ENCODE assay signal across 8 mouse cellular contexts in genomic region chr5:114922998-114923473, GRCm38 (mm10). TPM values are rescaled to one million over a fixed set of nuclear protein-coding genes. Genes with fewer than 3 reads are reported as not detected.
DNase-seq lines count a peak whose midpoint lies in the region; ATAC-seq and TF ChIP-seq lines count a peak whose summit lies in the region.

Gene Oasl1, plus strand, starts transcription at chr5:114923240.

- peaks cover 46% of the 10 kb centered on the region for H3K4me1 ChIP-seq in G1E (ENCODE audit: insufficient read depth, low read depth, low read length)
- H3K4me1 ChIP-seq in forebrain, embryonic 12.5 days: peaks cover 12% of the 10 kb centered on the region
- H3K4me1 ChIP-seq in hindbrain, embryonic 14.5 days (replicated peaks; ENCODE audit: control insufficient read depth, insufficient read depth, low read length): 0 out of 2 replicates have a peak, but pooled peaks cover 5% of the 10 kb centered on the region
- H3K4me1 ChIP-seq in liver, adult 2 months (ENCODE audit: control insufficient read depth, insufficient read depth, low read length): peaks cover 16% of the 10 kb centered on the region
- peaks cover 12% of the 10 kb centered on the region; the same call in 1 of the 2 replicates for H3K4me1 ChIP-seq in neural tube, embryonic 13.5 days (replicated peaks)

- 58% methylated on average over 15 of the region's 15 CpGs for WGBS in forebrain, embryonic 12.5 days
- 47% methylated on average over 15 of the region's 15 CpGs for WGBS in hindbrain, embryonic 14.5 days
- WGBS in liver, adult 2 months: under 1% methylated on average over 15 of the region's 15 CpGs
- WGBS in neural tube, embryonic 13.5 days: 43% methylated on average over 15 of the region's 15 CpGs

- H3K4me2 ChIP-seq in forebrain, embryonic 12.5 days: peak within 1 kb of the TSS; percentile 23
- peak within 1 kb of the TSS; percentile 18; the same call in 1 of the 2 replicates for H3K4me2 ChIP-seq in hindbrain, embryonic 14.5 days (replicated peaks)
- peak within 1 kb of the TSS; percentile 41 for H3K4me2 ChIP-seq in neural tube, embryonic 13.5 days

- TF ChIP-seq POLR2A in liver, adult 2 months (IDR thresholded peaks at IDR 0.05; ENCODE audit: extremely low read depth, insufficient read depth, low read length): peak; percentile 44; the same call in 1 of the 2 replicates

- H3K9ac ChIP-seq in forebrain, embryonic 12.5 days: no peak within 1 kb of the TSS
- no peak within 1 kb of the TSS for H3K9ac ChIP-seq in hindbrain, embryonic 14.5 days
- H3K9ac ChIP-seq in liver, adult 2 months (ENCODE audit: low read depth, low read length): peak within 1 kb of the TSS; percentile 67
- H3K9ac ChIP-seq in neural tube, embryonic 13.5 days: no peak within 1 kb of the TSS

- no peak for ATAC-seq in G1E (ENCODE audit: extremely low read depth, insufficient number of reproducible peaks, low FRiP score, poor library complexity, severe bottlenecking)
- no peak for ATAC-seq in forebrain, embryonic 12.5 days (ENCODE audit: low FRiP score)
- no peak for ATAC-seq in hindbrain, embryonic 14.5 days (ENCODE audit: low FRiP score)
- no peak for ATAC-seq in neural tube, embryonic 13.5 days (ENCODE audit: low read depth)

- peaks cover 9% of the 10 kb centered on the region for H3K27me3 ChIP-seq in G1E (ENCODE audit: insufficient read depth, low read length)
- H3K27me3 ChIP-seq in forebrain, embryonic 12.5 days: no peaks in the 10 kb centered on the region
- no peaks in the 10 kb centered on the region for H3K27me3 ChIP-seq in hindbrain, embryonic 14.5 days (ENCODE audit: control insufficient read depth, insufficient read depth, low read length)
- H3K27me3 ChIP-seq in liver, adult 2 months (ENCODE audit: control insufficient read depth, insufficient read depth, low read length): no peaks in the 10 kb centered on the region
- H3K27me3 ChIP-seq in neural tube, embryonic 13.5 days: no peaks in the 10 kb centered on the region

- H3K79me2 ChIP-seq in liver, adult 2 months (ENCODE audit: control insufficient read depth, insufficient read depth, low read length): 0 out of 2 replicates have a peak, but pooled peaks cover 2% of the 10 kb centered on the region

- DNase-seq in 3134 (ENCODE audit: extremely low read depth, insufficient read length, low spot score) (peak; percentile 55), G1E (ENCODE audit: low spot score) (peak; percentile 17)
- peak; percentile 25 for DNase-seq in hindbrain, embryonic 14.5 days (ENCODE audit: low spot score)
- DNase-seq in liver, adult 2 months (ENCODE audit: extremely low read depth, low read depth, low spot score): peak; percentile 75
- DNase-seq in urinary bladder, postnatal 14 days (ENCODE audit: low spot score): peak; percentile 46
- no peak for DNase-seq in layer of hippocampus, adult 8-10 months (ENCODE audit: low spot score in 2 of 2)

- peaks cover 32% of the 10 kb centered on the region for H3K36me3 ChIP-seq in G1E (replicated peaks)
- no peaks in the 10 kb centered on the region for H3K36me3 ChIP-seq in forebrain, embryonic 12.5 days (replicated peaks)
- H3K36me3 ChIP-seq in hindbrain, embryonic 14.5 days (replicated peaks; ENCODE audit: control insufficient read depth, insufficient read depth): no peaks in the 10 kb centered on the region
- H3K36me3 ChIP-seq in liver, adult 2 months (ENCODE audit: control insufficient read depth, insufficient read depth, low read length): no peaks in the 10 kb centered on the region
- no peaks in the 10 kb centered on the region for H3K36me3 ChIP-seq in neural tube, embryonic 13.5 days

- H3K27ac ChIP-seq in forebrain, embryonic 12.5 days: no peak within 1 kb of the TSS
- H3K27ac ChIP-seq in hindbrain, embryonic 14.5 days: no peak within 1 kb of the TSS
- H3K27ac ChIP-seq in liver, adult 2 months (replicated peaks; ENCODE audit: insufficient read depth, low read depth, low read length): peak within 1 kb of the TSS; percentile 76
- no peak within 1 kb of the TSS for H3K27ac ChIP-seq in neural tube, embryonic 13.5 days (replicated peaks)

- H3K9me3 ChIP-seq in G1E (replicated peaks): 0 out of 2 replicates have a peak, but pooled peaks cover 2% of the 10 kb centered on the region
- H3K9me3 ChIP-seq in forebrain, embryonic 12.5 days: no peaks in the 10 kb centered on the region
- H3K9me3 ChIP-seq in hindbrain, embryonic 14.5 days (ENCODE audit: control insufficient read depth, low read length): peaks cover 5% of the 10 kb centered on the region; the same call in 1 of the 2 replicates
- H3K9me3 ChIP-seq in neural tube, embryonic 13.5 days: no peaks in the 10 kb centered on the region

- TF ChIP-seq CTCF in G1E (IDR thresholded peaks at IDR 0.05; ENCODE audit: low read depth, low read length): no peak
- TF ChIP-seq CTCF in liver, adult 2 months (IDR thresholded peaks at IDR 0.05; ENCODE audit: low read depth, low read length): no peak

- peak within 1 kb of the TSS; percentile 53 for H3K4me3 ChIP-seq in G1E (ENCODE audit: low read depth, low read length)
- H3K4me3 ChIP-seq in forebrain, embryonic 12.5 days (replicated peaks): no peak within 1 kb of the TSS
- no peak within 1 kb of the TSS for H3K4me3 ChIP-seq in hindbrain, embryonic 14.5 days (replicated peaks; ENCODE audit: low read length)
- H3K4me3 ChIP-seq in liver, adult 2 months (ENCODE audit: insufficient read depth, low read depth, low read length): peak within 1 kb of the TSS; percentile 72
- H3K4me3 ChIP-seq in neural tube, embryonic 13.5 days: 0 out of 2 replicates have a peak within 1 kb of the TSS, but pooled peaks have one; percentile 3

RNA-seq across cellular contexts. Expression of gene Oasl1, which starts in this region (rescaled TPM):
- total RNA-seq in G1E (2014; fragmentation: Nextera tagmentation) (6.8 and 21.9 TPM in 2 replicates), G1E (2017) (4.2 and 5.4 TPM in 2 replicates)
- polyA plus RNA-seq in G1E (2012): 14.0 and 18.0 TPM in 2 replicates
- polyA plus RNA-seq in forebrain, embryonic 12.5 days (2016; fragmentation: Nextera tagmentation; extraction: Ambion mirVana): 0.26 TPM in 1 of 2 replicates, not detected in the other
- 0.13 and 0.25 TPM in 2 replicates for polyA plus RNA-seq in hindbrain, embryonic 14.5 days (2014; fragmentation: Nextera tagmentation; extraction: Ambion mirVana)
- total RNA-seq in liver, adult 2 months (2014; rRNA removed): 5.8 and 6.6 TPM in 2 replicates
- polyA plus RNA-seq in liver, adult 2 months (2012; rRNA removed): 15.4 and 16.8 TPM in 2 replicates
- polyA plus RNA-seq in neural tube, embryonic 13.5 days (2015; fragmentation: Nextera tagmentation; extraction: Ambion mirVana): 0.50 and 0.66 TPM in 2 replicates
- total RNA-seq in layer of hippocampus, adult 8-10 months (2022): 1 to 10 TPM in 1 of 4 experiments, under 1 TPM in 1, not detected in 2; 0.80 to 1.1 TPM

Comparison
In these comparisons a context has a peak if more than half of its experiments do, and no peak if none do; other contexts are left out.
1. Peak in DNase-seq and H3K4me2 ChIP-seq in hindbrain, embryonic 14.5 days; RNA of the gene not detected or under 1 TPM.
2. DNase-seq: peak in 3134 (single experiment), G1E (single experiment), liver, adult 2 months (single experiment) and urinary bladder, postnatal 14 days (single experiment); none in layer of hippocampus, adult 8-10 months (0 of 2).
3. H3K4me3 ChIP-seq: peak in G1E (single experiment), liver, adult 2 months (single experiment) and neural tube, embryonic 13.5 days (single experiment); none in forebrain, embryonic 12.5 days (single experiment) and hindbrain, embryonic 14.5 days (single experiment).
4. Peak in every context shown above with its lines, with median percentiles within 50 percentile points of each other: H3K4me2 ChIP-seq.